Mouse (Mus musculus): ENCODE results near the gene 5730480H06Rik. TPM values are rescaled to one million over a fixed set of nuclear protein-coding genes. Genes with fewer than 3 reads are reported as not detected.

The 5730480H06Rik gene
- 10 to 100 TPM; 13.8 to 19.8 (median 16.4) TPM for total RNA-seq (2022)

DNA sequence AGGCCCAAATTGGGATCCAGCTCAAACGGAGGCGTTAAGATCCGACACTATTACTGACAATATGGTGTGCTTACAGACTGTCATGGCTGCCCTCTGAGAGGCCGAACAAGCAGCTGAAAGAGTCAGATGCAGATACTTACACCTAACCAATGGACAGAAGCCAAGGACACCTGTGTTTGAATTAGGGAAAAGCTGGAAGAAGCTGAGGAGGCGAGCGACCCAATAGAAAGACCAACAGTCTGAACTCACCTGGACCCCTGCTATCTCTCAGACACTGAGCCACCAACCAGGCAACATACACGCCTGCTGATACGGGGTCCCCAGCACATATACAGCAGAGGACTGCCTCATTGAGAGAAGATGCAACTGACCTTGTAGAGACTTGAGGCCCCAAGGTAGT, at the start of gene 5730480H06Rik:
TSS of gene 5730480H06Rik (plus strand) at position 301 of the 400 bp plus-strand sequence.
- DNase-seq (ENCODE audit: low spot score in 2 of 2) = no peak

DNA sequence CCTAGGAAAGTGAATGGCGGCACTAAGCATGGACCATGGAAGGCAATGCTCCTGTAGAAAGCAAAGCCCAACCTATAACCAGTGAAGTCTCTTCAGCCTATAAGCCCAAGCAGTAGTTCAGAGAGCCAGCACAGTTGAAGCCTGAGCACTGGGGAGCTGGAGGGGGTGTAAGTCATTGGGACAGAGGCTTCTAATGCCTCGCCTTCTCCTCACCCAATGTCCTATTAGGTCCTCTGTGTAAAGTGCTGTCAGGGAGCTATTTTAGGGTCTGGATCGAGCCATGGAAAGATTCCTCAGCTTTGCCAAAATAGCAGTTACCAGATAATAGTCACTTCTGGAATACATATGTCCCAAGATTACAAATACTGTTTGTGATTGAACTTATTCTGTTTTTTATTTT, 26.6 kb upstream of the 5730480H06Rik start:
- DNase-seq (ENCODE audit: low spot score in 2 of 2) = no peak

DNA sequence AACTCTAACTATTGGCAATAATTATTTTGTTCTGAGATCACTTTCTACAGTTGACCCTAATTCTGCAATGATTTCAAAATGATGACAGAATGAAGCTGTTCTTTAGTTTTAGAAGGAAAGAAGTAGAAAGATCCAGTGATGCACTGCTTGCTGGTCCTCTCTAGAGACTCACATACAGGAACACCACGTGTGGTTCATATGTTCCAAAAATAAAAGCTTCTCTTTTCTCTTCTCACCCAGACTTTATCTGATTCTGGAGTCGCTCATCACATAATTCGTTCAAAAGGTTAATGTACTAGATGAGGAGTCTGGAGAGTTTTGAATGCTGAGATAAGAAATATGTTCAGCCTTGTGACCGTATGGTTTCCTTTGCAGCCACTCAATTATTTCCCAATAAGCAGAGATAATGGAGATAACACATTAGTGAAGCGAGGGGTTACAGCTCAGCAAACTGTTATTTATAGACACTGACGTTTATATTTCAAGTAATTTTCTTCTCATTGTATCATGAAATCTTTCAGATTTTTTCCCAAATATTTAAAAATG, 12.6 kb upstream of the 5730480H06Rik start:
- DNase-seq (ENCODE audit: low spot score in 2 of 2) = no peak

DNA sequence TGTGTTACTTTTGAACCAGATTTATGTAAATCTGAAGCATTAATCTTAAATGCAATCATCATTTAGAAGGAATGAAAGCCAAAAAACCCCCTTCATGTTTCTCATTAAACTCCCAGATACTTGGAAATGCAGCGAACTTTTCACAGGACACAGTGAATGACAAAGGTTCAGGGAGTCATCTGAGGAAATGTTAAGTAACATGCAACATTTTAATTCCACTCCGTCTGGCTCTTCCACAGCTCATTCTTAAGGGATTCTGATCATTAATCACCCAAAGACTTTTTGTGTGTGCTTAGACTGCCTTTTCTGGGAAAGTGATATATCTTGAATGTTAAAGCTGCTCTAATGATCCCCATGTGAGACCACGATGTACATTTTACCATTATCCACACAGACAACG, 7.2 kb upstream of the 5730480H06Rik start:
- DNase-seq (ENCODE audit: low spot score in 2 of 2) = no peak

DNA sequence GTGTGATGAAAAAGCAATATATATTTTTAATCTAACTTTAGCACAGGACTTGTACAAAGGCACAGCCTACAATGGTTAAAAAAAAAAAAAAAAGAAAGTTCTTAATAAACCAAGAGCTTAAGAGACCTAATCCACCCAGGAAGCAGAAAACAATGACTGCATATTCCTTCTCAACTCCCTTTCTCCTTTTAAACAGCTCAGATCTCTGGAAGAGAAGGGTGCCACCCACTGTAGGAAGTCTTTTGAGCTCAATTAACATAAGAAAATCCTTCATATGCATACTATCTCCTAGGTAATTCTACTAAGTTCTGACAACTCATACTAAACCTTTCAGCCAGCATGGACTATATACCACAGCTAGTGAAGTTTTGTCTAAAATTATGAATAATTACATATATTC, 1.5 kb upstream of the 5730480H06Rik start:
- DNase-seq (ENCODE audit: low spot score in 2 of 2) = no peak

DNA sequence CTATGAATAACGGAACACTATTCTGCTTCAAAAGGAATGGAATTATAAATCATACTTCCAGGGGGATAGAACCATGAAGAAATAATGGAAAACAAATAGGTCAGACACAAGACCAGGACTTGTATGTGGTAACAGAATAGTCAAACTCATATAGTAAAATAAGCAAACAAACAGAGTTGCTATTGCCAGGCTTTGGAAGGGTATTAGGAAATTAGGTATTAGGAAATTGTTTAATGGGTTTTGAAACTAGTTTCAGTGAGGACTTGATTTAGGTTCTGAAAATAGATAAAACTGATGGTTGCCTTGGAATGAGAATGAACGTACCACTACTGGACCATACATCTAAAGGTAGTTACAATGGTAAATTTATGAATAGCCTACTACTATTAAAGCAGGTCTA, 2.0 kb downstream of the 5730480H06Rik start:
- no peak for DNase-seq (ENCODE audit: low spot score in 2 of 2)

DNA sequence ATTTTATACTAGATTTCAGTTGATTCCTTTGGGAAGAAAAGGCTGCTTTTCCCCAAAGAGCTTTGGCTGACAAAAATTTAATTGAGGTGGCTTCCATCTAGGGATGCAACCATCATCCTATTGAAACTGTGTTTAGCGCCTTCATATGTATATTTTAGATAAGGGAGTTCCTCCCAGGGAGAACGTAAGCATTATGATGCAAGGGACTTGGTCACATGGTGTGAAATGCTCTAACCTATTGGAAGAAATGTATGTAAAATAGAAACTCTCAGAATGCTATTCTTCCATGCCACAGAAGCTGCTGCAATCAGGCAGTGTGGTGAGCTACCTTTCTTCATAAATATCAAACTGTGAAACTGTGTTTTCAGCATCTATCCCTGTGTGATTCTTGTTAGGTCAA, 3.1 kb downstream of the 5730480H06Rik start:
- DNase-seq (ENCODE audit: low spot score in 2 of 2) = no peak

DNA sequence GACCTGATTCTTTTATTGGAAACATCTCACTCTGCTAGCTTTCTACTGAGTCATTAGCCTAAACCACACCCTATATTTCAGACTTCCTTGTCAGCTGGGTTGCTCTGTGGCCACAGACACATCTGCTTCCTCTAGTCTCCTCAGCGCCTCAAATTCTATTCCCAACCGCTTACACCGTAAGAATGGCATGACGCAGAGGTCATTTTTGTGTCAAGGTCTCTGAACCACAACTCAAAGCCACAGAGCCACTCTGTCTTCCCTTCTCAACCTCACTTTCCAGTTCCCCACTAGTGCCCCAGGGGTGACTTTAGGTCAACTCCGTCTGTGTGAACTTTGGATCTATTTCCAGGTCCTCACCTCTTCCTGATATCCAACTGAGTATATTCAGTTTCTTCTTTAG, 3.7 kb downstream of the 5730480H06Rik start:
- no peak for DNase-seq (ENCODE audit: low spot score in 2 of 2)

DNA sequence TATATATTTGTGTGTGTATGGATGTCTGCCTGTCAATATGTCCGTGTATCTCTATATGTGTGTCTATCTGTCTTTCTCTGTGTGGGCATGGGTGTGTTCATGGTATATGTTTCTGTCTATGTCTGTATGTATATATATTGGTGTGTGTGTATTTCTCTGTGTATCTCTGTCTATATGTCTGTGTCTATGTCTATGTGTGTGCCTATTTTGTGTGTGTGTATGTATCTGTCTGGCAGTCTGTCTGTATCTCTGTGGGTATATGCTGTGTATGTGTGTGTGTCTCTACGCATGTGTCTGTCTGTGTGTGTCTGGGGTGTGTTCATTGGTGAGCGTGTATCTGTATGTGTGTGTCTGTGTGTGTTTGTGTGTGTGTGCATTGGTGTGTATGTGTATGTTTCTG, 5.7 kb downstream of the 5730480H06Rik start:
- DNase-seq (ENCODE audit: low spot score in 2 of 2) = no peak

DNA sequence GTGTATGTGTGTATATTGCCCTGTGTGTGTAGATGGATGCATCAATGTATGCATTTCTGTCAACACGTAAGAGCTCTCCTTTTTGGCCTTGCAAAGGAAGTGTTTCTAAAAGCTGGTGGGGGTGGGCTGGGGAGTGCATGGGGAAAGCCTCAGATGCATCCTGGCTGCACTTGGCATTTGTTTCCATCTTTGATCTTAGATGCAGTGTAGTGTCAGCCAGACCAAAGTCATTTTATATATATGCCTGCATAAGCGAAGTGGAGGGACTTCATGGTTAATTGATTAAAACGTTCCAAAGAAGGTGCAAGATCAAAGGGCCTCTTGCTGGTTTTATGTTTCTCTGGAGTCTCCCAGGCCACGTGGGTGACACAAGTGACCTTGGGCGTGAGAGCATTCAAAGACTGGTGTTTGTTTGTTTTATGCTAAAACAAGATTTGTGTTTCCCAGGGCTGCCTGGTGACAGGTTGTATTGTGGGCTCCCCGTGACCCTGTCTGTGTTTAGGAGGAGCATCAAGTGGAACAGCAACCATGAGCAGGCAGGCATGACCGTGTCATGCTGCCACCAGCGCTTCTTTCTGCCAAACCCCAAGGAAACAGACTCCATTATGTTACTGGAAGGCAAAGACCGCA, 6.2 kb downstream of the 5730480H06Rik start:
- no peak for DNase-seq (ENCODE audit: low spot score in 2 of 2)

DNA sequence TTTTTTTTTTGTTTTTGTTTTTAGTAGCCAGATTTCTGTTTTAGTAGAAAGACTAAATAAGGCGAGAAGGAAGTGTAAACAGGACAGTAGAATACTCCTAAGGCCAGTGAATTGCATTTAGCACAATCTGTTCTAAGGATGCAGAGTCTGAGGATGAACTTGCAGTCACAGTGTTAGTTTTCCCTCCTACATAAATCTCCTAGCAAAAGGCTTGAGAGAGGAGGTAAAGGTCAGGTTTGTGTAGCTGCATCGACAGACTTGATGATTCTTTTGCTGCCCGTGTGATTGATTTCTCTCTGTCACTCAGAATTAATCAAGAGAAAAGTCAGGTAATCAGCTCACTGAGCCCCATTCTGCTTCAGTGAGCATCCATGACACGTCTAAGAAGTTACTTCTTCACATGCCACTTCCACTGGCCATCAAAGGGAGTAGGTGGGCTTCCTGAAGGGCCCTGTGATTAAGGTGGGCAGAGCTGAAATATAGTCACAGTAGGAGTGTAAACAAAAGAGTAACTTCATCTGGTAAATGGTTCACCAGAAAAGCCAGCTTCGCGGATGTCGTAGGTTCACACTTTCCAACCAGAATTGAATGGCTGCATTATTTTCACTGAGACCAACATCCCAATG, 13.2 kb downstream of the 5730480H06Rik start:
- DNase-seq (ENCODE audit: low spot score in 2 of 2) = no peak

DNA sequence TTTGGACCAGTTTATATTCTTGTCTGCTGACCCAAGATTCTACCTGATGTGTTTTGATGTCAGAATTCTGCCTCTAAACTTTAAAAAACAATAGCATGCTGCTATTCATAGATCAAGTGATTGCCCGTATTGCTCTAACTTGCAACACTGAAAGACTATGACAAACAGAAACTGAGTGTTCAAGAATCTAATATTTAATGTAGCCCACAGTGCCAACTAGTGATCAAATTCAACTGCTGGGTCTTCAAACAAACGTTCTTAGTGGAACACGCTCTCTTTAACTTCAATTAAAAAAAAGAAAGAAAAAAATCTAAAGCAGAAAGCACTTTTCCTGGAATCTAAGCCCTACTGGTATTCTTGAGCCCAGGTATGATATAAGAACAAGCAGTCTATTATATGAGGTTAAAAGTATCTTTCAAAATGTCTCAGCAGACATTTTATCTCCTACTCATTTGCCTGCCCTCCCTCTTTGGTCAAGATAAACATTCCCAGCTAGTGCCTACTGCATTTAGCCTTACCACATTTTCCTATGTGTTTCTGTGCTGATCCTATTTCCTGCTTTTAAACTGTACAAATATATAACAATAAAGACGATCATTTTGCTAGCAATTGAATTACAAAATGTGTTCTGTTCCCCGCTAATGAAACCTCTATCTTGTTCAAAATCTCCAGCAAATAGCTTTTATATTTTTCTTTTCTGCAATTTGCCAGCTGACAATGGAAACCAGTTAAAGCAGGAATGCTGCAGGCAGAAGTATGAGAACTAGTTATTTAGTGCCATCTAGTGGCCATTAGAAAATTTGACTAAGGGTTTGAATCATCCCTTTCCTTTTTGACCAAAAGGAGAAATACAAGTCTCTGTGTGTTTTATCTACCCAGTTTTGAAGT, 17.6 kb downstream of the 5730480H06Rik start:
- DNase-seq (ENCODE audit: low spot score in 2 of 2) = no peak

DNA sequence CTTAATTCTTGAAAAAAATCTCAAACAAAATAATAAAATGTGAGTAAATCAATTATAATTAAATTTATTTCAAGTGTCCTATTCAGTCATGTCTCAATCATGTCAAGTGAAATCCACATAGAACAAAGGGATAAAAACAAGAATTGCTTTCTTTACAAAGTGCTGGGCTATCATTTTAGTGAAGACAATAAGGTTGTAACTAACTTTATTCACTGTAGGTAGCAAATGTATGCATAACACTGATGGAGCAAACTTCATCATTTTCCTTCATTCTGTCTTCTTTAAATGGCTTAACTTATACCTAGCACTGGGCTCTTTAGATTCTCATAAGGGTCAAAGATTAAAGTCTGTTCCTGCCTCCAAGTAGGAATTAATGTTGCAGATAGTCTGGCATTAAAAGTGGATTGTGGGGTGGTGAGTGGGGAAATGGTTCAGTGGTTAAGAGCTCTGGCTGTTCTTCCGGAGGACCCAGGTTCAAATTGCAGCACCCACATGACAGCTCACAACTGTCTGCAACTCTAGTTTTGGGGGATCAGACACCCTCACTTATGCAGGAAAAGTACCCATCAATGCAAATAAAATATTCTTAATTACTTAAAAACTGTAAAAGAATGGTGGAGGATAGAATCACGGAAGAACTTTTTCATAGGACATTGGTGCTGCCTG, 18.4 kb downstream of the 5730480H06Rik start:
- no peak for DNase-seq (ENCODE audit: low spot score in 2 of 2)

DNA sequence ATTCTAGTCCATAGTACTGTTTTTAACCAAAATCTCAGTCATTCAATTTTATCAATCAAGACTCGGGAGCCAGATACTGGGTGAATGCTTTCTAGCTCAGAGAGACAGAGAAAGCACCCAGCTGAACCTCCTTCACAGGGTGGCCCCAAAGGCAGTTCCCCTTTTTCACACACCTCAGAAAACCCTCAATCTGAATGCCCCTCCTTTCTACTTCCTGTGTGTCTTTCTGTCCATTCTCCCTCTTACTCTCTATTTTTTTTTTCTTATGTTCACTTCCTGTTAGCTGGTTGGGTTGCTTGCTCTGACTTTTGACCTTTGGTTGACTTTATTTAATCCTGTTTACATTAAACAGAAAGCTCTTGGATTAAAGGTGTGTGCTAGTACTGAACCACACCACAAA, 21.6 kb downstream of the 5730480H06Rik start:
- DNase-seq (ENCODE audit: low spot score in 2 of 2) = no peak

DNA sequence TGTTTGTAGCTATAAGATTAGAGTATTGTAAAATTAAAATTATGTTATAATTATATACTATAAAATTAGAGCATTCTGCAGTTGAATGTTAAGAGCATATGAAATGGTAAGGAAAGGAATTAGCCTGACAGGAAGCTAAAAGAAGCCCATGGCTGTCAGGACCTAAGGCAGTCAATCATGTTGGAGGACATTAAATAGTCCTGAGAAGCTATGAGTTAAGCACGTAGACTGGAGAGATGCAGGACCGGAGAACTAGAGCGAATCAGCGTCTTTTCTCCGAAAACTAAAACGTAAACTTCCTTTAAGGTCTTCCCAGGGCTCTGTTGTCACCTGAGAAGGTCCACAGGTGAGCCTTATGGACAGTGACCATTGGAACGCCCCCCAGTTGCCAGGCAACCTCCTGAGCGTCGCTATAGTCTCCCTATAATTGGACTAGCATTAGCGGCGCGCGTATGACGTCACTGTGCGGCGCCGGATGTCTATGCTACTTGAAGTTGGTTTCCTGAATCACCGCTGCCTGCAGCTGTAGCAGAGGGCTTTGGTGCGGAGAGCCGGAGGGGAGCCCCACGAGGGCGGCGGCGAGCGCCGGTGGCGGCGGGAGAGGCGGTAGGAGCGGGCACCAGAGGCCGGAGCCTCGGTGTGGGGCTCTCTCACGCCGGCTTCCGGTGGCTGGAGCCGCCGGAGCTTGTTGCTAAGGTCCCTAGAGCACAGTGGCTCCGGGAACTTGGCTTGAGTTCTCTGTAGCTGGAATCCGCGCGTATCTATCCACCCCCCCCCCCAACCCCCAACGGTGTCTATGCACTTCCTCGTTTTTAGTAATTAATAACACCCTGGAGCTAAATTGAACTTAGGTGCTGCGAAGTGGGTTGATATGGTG, 44.4 kb downstream of the 5730480H06Rik start:
- peak; percentile 93 to 97 for DNase-seq (ENCODE audit: low spot score in 2 of 2)

DNA sequence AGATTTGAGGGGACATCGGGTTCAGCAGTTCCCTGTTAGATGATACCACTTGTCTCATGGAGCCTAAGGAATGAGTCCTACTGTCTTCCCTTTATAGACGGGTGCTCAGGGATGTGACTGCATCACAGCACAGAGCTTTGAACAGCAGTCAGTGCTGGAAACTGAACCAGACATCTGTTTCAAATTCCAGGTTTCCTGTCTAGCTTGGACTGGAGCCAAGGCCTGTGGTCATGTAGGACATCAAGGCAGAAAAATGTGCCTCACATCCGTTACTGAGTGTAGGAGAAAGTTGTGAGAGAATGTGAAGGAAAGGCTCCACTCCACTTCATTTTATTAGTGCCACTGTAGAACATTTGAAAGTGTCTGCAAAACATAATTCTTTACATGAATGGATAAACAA, 74.7 kb downstream of the 5730480H06Rik start:
- DNase-seq (ENCODE audit: low spot score in 2 of 2) = no peak

DNA sequence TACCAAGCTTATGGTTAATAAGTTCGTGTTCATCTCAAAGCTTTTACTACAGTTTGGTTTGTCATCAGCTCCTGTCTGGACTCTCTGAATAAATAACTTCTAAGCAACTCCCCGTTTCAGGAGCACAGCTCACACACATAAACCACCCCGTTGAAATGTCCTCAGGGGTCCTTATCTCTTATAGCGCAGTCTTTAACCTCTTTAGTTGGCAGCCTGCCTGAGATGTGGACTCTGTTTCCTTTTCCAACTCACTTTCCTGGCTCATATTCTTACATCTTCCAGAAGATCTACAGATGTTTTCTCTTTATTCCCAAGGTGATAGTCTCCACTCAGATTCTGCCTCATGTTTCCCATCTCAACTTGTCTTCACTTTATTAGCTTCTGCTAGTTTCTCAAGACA, 80.5 kb downstream of the 5730480H06Rik start:
- DNase-seq (ENCODE audit: low spot score in 2 of 2) = no peak

DNA sequence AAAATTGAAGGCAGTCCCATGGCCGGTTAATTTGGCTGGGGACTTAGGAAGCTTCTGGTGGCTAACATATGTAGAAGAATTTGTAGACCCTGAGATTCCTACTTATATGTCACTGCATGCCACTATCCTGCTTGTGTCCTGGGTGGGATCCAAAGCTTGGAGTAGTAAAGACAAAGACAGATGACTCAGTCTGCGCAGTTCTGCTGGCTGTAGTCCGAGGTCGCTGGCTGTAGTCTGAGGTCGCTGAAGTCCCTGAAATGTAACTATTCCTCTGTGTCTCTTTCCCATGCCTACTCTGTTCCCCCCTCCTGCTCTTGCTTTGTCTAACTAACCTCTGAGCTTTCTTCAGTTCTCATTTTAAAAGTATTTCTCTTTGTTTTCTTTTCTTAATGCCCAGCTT, 82.6 kb downstream of the 5730480H06Rik start:
- no peak for DNase-seq (ENCODE audit: low spot score in 2 of 2)

DNA sequence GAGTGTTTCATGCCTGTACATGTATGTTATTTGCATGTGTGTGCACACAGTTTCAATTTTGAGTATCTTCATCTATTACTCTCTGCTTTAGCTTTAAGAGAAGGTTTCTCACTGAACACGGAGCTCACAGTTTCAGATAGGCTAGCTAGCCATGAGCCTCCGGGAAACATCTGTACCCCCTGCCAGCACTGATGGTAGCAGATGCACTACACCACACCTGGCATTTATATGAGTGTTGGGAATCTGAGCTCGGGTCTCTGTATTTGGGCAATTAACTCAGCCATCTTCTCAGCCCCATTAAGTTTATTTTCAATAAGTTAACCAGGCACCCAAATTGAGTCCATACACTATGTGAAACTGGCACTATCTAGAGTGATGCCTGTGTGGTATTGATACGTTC, 83.7 kb downstream of the 5730480H06Rik start:
- DNase-seq (ENCODE audit: low spot score in 2 of 2) = no peak

DNA sequence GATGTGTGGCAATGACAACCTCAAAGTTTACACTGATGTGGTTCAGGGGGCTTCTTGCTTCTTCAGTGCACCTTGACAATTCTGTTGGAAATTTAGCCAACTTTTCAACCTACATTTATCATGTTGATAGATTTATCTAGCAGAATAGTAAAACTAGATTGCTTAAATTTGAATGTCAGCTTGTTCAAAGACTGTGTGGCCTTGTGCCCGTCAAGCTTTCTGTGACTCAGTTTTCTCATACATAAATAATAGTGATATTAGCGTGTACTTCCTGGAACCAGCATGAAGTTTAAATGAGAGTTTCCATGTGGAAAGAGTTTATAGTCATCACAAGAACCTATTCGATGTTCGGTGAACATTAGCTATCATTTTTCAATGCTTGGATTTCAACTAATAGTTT, 84.5 kb downstream of the 5730480H06Rik start:
- DNase-seq (ENCODE audit: low spot score in 2 of 2) = no peak

DNA sequence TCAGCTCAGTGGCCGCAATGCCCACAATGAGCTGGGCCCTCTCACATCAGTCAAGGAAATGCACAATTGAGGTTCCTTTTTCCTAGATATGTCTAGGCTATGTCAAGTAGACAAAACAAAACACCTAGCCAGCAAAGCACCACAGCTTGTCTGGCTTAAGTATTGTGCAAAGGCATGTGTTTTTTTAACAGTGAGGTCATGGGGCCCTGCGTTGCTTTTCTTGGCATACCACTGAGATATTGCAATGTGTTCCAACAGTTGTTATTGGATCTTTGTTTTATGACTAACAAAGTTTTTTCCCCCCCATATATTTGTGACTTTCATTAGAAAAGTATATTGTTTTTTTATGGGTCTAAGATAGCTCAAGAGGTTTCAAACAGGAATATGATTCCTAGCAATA, 92.0 kb downstream of the 5730480H06Rik start:
- no peak for DNase-seq (ENCODE audit: low spot score in 2 of 2)
